Mouse (Mus musculus) gastrocnemius, postnatal 4 days (tissue): ENCODE results near the gene Ttc33. TPM values are rescaled to one million over a fixed set of nuclear protein-coding genes. Genes with fewer than 3 reads are reported as not detected.

ENCODE experiments used
- DNase-seq, 2 experiments: peaks; one replicate each; pipeline ENCODE4 v3.0.0; 2021 to 2022; ENCODE audit warnings: low spot score in 2 of 2, mixed read lengths in 2 of 2
- total RNA-seq, 2 experiments: library from RNA; stranded (reverse); gene quantifications; 2 replicates each; pipeline ENCODE4 v1.2.3; 2021

Gene Ttc33
- total RNA-seq, 2 experiments from 2014 or later: 34.3 to 39.0 TPM

GRCm38 (mm10) chr15:5239901-5240300, 54.6 kb downstream of the Ttc33 start:
- peak in 1 of 2 experiments; percentile 28 for DNase-seq

GRCm38 (mm10) chr15:5240360-5240759, 55.0 kb downstream of the Ttc33 start:
- DNase-seq: no peak

GRCm38 (mm10) chr15:5241304-5242201, 56.2 kb downstream of the Ttc33 start:
- DNase-seq: peak in 1 of 2 experiments; percentile 58

- peak in 1 of 2 experiments; percentile 29 for DNase-seq
Measured at GRCm38 (mm10) chr15:5242241-5243035, 57.1 kb downstream of the Ttc33 start.

- peak in 1 of 2 experiments; percentile 28 for DNase-seq
Measured at GRCm38 (mm10) chr15:5243036-5243958, 58.0 kb downstream of the Ttc33 start.

GRCm38 (mm10) chr15:5243959-5244905, 58.9 kb downstream of the Ttc33 start, which contains the start of gene Ptger4:
TSS of gene Ptger4 (minus strand) at chr15:5244187.
- DNase-seq: peak; percentile 86 to 93

GRCm38 (mm10) chr15:5250182-5250581, 64.9 kb downstream of the Ttc33 start:
- no peak for DNase-seq

GRCm38 (mm10) chr15:5260183-5260582, 74.9 kb downstream of the Ttc33 start:
- no peak for DNase-seq

GRCm38 (mm10) chr15:5261004-5261403, 75.7 kb downstream of the Ttc33 start:
- DNase-seq: no peak

GRCm38 (mm10) chr15:5262095-5262667, 76.9 kb downstream of the Ttc33 start:
- DNase-seq: no peak

GRCm38 (mm10) chr15:5262874-5263504, 77.7 kb downstream of the Ttc33 start:
- no peak for DNase-seq

GRCm38 (mm10) chr15:5266095-5266494, 80.8 kb downstream of the Ttc33 start:
- no peak for DNase-seq

Other genes starting within 250 kb of the Ttc33 start
- under 1 TPM; 0.12 to 0.16 TPM for gene C7, start 121.8 kb upstream of the Ttc33 start, total RNA-seq
- 1 to 10 TPM; 2.7 to 3.1 TPM for gene Card6, start 77.0 kb upstream of the Ttc33 start, total RNA-seq
- gene Rpl37, start 68.9 kb upstream of the Ttc33 start, total RNA-seq: 100 to 1,000 TPM; 389 to 413 TPM
- 10 to 100 TPM; 15.8 to 17.4 TPM for gene Prkaa1, start 41.7 kb upstream of the Ttc33 start, total RNA-seq
- gene Ptger4, start 58.7 kb downstream of the Ttc33 start, total RNA-seq: 1 to 10 TPM; 1.5 to 1.9 TPM